Mouse (Mus musculus) heart, postnatal 4 days (tissue): ENCODE results near the gene Hpf1. TPM values are rescaled to one million over a fixed set of nuclear protein-coding genes. Genes with fewer than 3 reads are reported as not detected.

Experiments
- DNase-seq: peaks from one replicate; pipeline ENCODE4 v3.0.0; 2021
- total RNA-seq, 2 experiments: library from RNA; stranded (reverse); gene quantifications; 2 replicates each; pipeline ENCODE4 v1.2.3; 2021

Hpf1 gene
- total RNA-seq, 2 experiments from 2014 or later: 32.2 to 32.3 TPM

DNA sequence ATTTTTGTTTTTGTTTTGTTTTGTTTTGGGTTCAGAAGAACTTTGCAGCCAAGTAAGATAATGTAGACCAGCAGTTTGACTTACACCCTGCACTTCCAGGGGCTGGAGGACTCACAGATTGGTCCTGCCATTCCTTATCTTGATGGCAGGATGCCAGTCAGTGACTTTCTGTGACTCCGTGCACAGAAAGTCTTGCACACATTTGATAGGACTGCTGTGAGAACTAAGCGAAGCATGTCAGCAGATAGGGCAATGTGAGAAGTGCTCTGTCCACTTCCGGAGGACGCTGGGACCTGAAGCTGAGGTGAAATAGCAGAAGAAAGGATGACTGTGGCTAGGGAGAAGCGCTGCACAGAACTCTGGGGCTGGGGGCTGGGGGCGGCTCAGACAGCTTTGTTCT is 5.7 kb downstream of the Hpf1 start:
- DNase-seq: peak; percentile 34

GRCm38 (mm10) chr8:60900147-60900546 is 9.9 kb downstream of the Hpf1 start:
- DNase-seq: no peak

DNA sequence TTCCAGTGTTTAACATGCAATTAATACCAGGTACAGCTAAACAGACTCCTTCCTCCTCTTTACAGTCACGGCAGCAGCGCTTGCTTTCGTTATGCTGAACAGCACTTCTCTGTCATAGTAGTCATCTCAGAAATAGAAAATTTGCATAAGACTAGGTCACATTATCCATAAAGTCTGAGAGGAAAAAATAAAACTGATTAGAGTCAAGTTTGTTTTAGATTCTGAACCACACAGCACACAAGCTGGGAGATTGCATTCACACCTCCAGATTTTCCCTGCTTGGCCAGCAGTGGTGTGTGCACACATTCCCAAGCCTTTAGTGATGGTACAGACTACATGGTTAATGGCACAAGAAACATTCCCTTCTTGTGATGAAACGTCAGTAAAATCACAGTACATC is 21.9 kb downstream of the Hpf1 start:
- DNase-seq: no peak

DNA sequence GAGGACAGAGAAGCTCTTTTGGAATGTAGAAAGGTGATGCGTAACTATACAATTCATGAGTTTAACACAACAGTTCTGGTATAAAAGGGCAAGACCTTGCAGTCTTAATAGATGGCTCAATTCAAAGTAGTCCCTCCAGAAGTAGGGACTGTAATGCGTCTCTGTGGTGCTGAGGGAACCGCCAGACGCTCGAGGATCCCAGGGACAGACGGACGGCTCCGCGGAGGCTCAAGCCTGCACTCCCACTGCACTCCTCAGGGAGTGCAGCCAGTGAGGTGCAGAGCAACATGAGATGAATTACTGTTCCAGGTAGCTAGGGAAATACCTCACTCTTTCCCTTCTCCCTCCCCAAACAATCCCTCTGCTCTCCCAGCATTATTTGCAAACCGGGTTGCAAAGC is 22.3 kb downstream of the Hpf1 start:
- DNase-seq: no peak

DNA sequence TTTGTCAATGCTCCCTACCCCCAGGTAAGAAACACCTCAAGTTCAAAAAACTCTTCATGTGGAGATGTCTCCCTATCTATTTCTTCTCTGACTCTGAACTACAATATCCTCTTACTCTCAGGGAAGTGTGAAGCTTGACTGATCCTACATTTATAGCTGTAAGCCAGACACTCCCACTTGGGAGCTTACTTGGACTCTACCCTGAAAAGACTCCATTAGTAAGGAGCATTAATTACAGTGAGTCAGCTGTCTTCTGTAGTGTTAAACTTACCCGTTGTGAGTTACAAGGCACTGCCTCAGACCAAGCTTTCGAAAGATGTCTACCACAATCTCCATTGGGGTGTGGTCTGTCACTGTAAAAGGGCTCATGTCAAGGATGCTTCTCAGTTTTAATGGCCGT is 28.9 kb downstream of the Hpf1 start:
- no peak for DNase-seq

DNA sequence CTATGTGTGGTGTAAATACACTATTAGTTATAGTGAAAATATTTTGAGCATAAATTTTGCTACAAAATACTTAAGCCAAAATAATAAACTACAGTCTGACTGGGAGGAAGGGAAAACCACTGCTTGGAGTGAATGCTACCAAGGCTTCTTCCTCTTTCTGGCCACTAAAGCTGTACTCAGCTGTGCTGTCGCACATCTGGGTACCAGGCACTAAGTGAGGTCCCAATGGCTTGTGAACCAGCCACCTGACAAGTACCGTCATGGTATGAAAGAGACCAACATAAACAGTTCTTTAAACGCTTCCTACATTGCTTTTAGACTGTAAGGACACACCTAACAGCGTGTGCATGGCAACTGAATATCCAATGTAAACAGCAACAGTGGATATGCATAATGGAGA is 30.0 kb downstream of the Hpf1 start:
- DNase-seq: no peak

GRCm38 (mm10) chr8:60933617-60934016 is 43.4 kb downstream of the Hpf1 start:
- DNase-seq: no peak

DNA sequence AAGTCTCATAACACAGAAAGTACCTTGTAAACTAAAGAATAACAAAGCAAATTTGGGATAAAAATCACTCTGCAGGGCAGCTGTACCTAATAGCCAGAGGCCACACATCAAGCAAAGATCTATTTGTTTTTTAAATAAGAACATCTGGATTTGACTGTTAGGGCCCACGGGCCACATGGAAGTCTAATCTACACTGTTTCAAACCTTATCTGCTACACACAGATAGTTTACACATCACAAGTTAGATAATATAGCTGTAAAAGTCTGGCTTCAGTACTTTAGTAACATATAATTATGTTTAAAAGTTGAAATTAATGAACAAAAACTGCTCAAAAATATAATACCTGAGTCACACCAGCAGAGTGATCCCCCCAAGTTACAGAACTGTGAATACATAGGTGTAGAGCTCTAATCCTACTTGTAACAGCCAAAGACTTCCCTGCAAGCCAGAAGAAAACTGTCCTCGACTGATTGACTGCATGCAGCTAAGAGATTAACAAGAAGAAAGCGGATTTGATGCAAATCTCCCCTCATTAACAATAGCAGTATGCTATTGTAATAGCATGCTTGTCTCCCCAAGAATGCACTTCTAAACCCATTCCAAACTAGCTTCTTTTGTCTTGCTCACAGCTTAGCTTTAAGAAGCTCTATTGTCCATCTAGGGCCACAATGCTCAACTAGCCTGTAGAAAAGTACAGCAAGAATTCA is 48.7 kb downstream of the Hpf1 start:
- DNase-seq: no peak

- DNase-seq: no peak
Measured at GRCm38 (mm10) chr8:60942867-60943266, 52.6 kb downstream of the Hpf1 start.

GRCm38 (mm10) chr8:60947503-60947902 is 57.3 kb downstream of the Hpf1 start:
- no peak for DNase-seq

GRCm38 (mm10) chr8:60949859-60950258 is 59.6 kb downstream of the Hpf1 start:
- DNase-seq: no peak

DNA sequence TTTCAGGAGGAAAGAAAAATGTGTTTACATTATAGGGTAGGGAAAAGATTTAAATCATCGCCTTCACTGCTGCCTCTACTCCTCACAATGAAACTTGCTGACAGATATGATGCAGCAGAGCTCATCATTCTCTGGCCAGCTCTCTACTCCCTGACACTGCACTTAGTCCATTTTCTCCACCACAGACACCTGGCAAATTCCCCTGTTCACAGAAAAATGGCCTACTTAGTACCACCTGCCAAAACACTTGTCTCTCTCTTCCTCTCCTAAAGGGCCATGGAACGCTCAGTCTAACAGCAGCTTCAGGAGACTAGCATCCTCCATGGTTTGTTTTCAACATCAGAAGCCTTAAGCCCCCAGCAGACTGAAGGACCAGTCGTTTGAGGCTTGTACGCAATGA is 61.1 kb downstream of the Hpf1 start:
- no peak for DNase-seq

GRCm38 (mm10) chr8:60951757-60952156 is 61.5 kb downstream of the Hpf1 start:
- DNase-seq: no peak

- no peak for DNase-seq
Measured at GRCm38 (mm10) chr8:60952803-60953202, 62.6 kb downstream of the Hpf1 start.

- DNase-seq: peak; percentile 77
Measured at GRCm38 (mm10) chr8:60954281-60955014, 64.2 kb downstream of the Hpf1 start.

GRCm38 (mm10) chr8:60956847-60957246 is 66.6 kb downstream of the Hpf1 start:
- DNase-seq: no peak

Other genes starting within 250 kb of the Hpf1 start
- 10 to 100 TPM; 32.0 to 33.6 TPM for gene Clcn3, start 92.9 kb downstream of the Hpf1 start, total RNA-seq
- 1 to 10 TPM; 6.2 to 6.9 TPM for gene Nek1, start 102.8 kb downstream of the Hpf1 start, total RNA-seq